Mouse (Mus musculus) c-Kit-negative CD71-positive TER-119-positive erythroid progenitor cells, embryonic 14.5 days (primary cell): ENCODE data around the gene Spert.

ENCODE experiments used
- DNase-seq: peaks from one replicate; pipeline ENCODE4 v3.0.0-alpha.2; 2013; ENCODE audit warnings: low read depth, low spot score

Spert gene

GRCm38 (mm10) chr14:75592978-75593377, at the start of gene Spert:
Spert (minus strand) TSS chr14:75593116.
- DNase-seq = no peak

DNA sequence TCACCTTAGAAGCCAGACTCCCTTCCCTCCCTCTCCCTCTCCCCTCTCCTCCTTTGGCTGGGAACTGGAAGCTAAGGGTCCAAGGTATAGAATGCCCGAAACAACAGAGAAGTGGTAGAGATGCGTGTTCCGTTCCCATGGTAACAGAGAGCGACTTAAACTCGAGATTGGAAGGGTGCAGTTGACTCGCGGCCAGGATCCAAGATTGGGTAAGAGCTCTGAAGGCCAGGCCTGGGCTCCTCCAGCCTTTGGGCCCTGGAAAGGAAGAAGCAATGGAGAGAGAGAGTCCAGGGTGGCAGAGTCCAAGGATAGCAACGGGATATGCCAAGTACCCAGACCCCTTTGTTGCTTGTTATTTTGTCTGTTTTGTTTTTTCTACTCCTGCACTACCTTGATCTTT, 49.2 kb upstream of the Spert start, which contains the start of gene Erich6b:
Gene Erich6b, plus strand, starts transcription at position 180 of the 400 bp plus-strand sequence.
- no peak for DNase-seq

- no peak for DNase-seq
These were observed 48.5 kb upstream of the Spert start for GRCm38 (mm10) chr14:75641369-75641768.

- DNase-seq = no peak
These were observed 47.9 kb upstream of the Spert start for GRCm38 (mm10) chr14:75640846-75641245.

GRCm38 (mm10) chr14:75637641-75638040, 44.7 kb upstream of the Spert start:
- no peak for DNase-seq

DNA sequence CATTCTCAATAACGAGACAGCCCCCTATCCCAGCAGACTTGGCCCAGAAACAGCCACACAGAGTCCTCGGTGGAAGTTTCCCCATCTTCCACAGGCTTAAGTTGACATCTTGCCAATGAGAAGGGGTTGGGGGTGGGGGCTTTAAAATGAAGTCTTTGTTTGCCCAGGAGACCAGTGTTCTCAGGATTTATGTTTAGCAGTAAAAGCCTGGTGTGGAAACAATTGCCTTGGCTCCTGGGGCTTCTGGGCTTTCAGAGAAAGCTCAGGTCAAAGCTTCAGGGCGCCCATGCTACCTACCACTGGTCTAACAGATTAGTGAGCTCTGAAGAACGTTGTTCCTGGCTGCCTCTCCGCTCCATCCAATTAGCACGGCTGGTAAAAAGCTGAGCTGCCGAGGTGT, 43.2 kb upstream of the Spert start:
- DNase-seq = no peak

- no peak for DNase-seq
These were observed 42.4 kb upstream of the Spert start for GRCm38 (mm10) chr14:75635350-75635749.

DNA sequence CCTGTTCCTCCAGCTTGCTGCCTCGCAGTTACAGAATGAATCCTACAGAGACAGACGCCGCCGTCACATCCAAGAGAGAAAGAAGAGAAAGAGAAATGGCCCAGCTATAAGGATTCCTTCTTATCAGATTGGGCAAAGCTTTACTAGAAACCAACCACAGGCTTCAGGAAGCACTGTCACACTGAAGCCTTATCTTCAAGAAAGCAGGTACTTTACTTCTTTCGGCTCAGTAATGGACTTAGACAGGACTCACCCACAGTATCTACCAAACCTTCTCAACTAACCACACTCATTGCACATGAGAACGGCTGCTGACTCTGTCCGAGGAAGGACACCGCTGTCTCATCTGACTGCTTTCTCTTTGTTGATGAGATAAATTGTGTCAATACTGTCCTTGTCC, 36.0 kb upstream of the Spert start:
- DNase-seq = no peak

- DNase-seq = no peak
These were observed 30.1 kb upstream of the Spert start for GRCm38 (mm10) chr14:75622984-75623383.

DNA sequence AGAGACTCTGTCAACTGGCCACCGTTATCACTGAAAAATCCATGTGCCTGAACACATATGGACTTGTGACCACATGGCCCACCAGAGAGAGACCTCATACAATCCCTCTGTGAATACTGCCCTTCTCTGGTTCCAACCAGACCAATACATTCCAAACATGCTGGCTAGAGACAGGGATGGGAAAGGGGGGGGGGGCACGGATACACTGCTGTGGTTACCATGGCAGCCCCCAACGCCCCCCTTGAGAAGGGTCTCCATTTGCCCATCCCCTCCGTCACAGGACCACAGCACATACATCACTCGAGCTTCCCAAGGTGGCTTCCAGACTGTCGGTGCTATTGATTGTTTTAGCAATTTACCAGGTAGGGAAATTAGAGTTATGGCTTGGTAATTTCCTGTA, 23.5 kb upstream of the Spert start:
- DNase-seq = no peak

DNA sequence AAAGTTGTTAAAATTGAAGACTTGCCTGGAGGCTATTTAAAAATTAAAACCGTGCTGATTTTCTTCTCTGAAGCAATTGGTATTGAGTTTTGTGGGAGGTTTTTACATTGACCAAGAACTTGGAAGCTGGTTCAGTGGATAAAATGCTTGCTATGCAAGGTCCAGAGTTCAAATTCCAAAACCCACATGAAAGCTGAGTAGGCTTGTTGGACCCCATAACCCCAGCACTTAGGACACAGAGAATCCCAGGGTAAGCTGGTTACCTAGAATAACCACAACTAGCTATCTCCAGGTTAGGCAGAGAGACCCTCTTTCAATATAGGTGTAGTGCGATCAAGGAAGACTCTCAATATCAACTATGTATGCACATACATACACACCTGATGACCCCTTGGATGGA, 16.3 kb upstream of the Spert start:
- no peak for DNase-seq

- DNase-seq = no peak
These were observed 9.0 kb downstream of the Spert start for GRCm38 (mm10) chr14:75583870-75584269.

DNA sequence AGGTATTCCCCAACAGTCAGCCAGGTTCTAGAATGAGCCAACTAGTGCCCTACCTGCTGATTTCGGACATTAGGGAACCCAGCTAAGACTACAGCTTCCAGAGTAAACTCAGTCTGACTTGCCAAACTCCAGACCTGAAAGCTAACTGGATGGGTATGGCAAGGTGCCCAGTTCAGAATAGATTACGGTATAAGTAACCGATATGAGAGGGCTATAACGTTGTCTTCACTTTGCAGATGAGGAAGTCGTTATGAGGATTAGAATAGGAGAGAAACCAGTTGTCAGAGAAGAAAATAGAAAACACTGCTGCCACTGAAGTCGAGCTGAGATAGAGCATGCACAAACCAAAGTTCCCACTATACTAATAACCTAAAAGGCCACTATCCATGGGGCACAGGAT, 13.9 kb downstream of the Spert start:
- no peak for DNase-seq

DNA sequence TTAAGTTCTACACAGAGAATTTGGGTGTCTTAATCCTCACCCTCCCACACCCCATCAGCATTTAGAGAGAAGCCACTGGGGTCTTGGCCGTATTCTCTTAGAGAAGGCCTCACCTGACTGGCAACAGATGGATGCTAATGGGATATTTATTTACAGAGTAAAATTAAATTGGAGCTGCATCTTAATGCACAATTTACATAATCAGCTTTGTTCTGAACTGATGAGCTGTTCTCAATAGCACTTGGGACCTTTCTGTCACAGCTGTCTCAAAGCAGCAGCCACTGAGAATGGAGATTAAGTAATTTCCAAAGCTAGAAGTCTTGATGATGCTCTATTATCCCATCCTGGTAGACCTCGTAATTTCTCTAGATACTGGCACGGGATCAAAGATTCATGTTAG, 26.6 kb downstream of the Spert start:
- no peak for DNase-seq

GRCm38 (mm10) chr14:75565534-75566140, 27.3 kb downstream of the Spert start:
- DNase-seq = no peak

- DNase-seq = no peak
These were observed 31.2 kb downstream of the Spert start for GRCm38 (mm10) chr14:75561577-75562331.

DNA sequence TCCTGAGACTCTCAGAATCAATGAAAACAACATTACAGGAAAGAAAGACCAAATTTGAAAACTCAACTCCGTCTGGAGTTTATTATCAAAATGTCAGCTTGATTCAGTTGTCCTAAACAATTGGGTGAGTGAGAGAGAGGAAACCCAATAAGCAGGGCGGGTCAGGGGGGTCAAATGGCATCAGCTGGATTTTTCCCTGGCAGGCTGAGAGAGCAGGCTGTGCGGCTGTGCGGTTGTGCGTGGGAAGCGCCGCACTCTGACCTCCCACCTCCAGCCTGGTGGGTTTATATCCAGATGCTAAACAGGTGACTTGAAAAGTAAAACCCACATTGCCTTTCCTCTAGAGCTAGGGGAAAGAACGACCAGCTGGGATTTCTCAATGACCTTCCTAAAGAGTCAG, 51.2 kb downstream of the Spert start:
- DNase-seq = no peak

GRCm38 (mm10) chr14:75540996-75541350, 51.9 kb downstream of the Spert start:
- no peak for DNase-seq

DNA sequence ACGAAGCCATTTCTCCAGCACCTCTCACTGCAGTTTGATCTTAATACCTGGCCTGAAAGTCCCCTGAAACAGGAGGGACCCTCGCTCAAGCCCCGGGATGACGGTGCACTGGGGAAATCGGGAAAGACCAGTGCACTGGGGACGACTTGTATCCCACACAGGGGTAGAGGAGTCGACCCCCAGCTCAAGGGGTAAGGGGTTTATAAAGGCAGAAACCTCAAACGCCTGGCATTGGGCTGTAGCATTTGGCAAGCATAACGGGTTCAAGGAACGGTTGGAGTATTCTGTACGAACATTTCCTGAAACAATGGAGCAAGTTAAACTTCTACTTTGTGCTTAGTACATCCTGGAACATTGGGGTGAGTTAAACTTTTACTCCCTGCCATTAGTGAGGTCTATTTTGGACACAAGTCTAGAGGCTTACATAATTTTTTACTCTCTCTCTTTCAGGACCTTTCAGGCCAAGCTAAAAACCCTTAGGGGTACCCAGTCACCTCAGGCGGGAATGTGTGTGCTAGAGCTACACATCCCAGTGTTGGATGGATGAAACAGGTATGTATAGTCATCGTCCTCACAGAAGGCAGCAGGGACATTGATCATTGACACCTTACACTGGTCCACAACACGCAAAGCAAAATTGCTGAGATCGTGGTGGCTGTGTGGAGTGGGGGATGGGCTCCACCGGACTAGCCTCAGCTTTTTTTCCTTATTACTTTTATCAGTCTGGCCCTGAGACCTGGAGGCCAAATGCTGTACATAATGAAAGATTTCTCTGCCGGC, 52.5 kb downstream of the Spert start:
- no peak for DNase-seq

- no peak for DNase-seq
These were observed 53.7 kb downstream of the Spert start for GRCm38 (mm10) chr14:75539205-75539604.
